Comparison of ENCODE assay signal across 22 mouse cellular contexts in the genomic region with DNA sequence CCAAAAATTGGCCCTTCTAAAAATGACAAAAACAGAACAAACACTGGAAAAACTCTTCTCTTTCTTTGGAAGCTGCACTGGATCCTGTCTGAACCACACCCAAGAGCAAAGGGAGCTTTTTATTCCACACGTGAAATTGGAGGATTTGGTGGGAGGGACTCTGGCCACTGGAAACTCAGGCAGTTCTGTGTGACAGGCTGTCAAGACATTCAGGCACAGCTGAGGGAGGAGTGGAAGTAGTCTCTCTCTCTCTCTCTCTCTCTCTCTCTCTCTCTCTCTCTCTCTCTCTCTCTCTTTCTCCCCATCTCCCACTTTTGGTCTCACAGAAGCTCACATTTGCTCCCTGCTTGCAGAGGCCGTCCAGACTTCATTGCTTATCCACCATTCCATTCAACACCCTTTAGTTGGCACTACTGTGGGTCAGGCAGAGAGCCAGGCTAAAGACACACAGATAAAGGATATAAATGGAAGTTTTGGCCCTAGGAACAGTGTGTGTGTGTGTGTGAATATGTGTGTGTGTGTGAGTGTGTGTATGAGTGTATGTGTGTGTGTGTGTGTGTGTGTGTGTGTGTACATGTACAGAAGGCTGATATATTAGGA. TPM values are rescaled to one million over a fixed set of nuclear protein-coding genes. Genes with fewer than 3 reads are reported as not detected.
DNase-seq lines count a peak whose midpoint lies in the region; ATAC-seq and TF ChIP-seq lines count a peak whose summit lies in the region.
"Had no signal": no experiment of that assay in that cellular context is flagged by ENCODE, and none has a peak within 500 bp of the region (broad histone marks: within the 10 kb centered on the region; RNA-seq: fewer than 3 reads in every experiment).

No protein-coding gene starts in this region.

- DNase-seq in hindbrain, postnatal 0 days (ENCODE audit: low spot score) = no peak
- DNase-seq in hindbrain, embryonic 11.5 days (ENCODE audit: low spot score) = no peak
- DNase-seq in MEL (ENCODE audit: low read depth, low spot score) = peak; percentile 20
- no peak for DNase-seq in heart, embryonic 10.5 days (ENCODE audit: low spot score)
- DNase-seq in heart, postnatal 14 days = peak; percentile 63 to 83
- DNase-seq in frontal cortex, postnatal 25 days (ENCODE audit: low spot score in 2 of 2) = no peak
- no peak for DNase-seq in thymus, postnatal 0 days (ENCODE audit: low spot score)
- DNase-seq: gastrocnemius, postnatal 36 days; kidney, adult 11 months; kidney, postnatal 10 days; retina, postnatal 1 day; spleen, adult 18-20 months; thymus, postnatal 14 days had no signal

- intact Hi-C loops in heart, postnatal 14 days (cut with DNase I) = no loop called here

- WGBS in hindbrain, postnatal 0 days = 18% methylated on average over 2 of the region's 2 CpGs
- 53% methylated on average over 2 of the region's 2 CpGs for WGBS in hindbrain, embryonic 11.5 days
- 18% methylated on average over 2 of the region's 2 CpGs for WGBS in heart, embryonic 10.5 days
- 17% methylated on average over 2 of the region's 2 CpGs for WGBS in forebrain, embryonic 15.5 days

- TF ChIP-seq CTCF in hindbrain, postnatal 0 days (IDR thresholded peaks at IDR 0.05; ENCODE audit: low read depth) = no peak
- TF ChIP-seq CTCF in MEL (IDR thresholded peaks at IDR 0.05 in 2 of 3, conservative IDR thresholded peaks at IDR 0.05 in 1 of 3; ENCODE audit: control insufficient read depth in 1 of 3, insufficient read depth in 1 of 3, low read depth in 2 of 3, low read length in 3 of 3, poor library complexity in 1 of 3, severe bottlenecking in 1 of 3) = no peak

- no peak for TF ChIP-seq POLR2A in MEL (IDR thresholded peaks at IDR 0.05; ENCODE audit: control insufficient read depth in 1 of 2, insufficient read depth in 1 of 2, low read depth in 1 of 2, low read length in 2 of 2, poor library complexity in 1 of 2)

- H3K27ac ChIP-seq in hindbrain, postnatal 0 days = no peak overlapping the region
- no peak overlapping the region for H3K27ac ChIP-seq in hindbrain, embryonic 11.5 days (ENCODE audit: low read depth, low read length)
- H3K27ac ChIP-seq in MEL (ENCODE audit: control insufficient read depth, low read depth, low read length) = no peak overlapping the region
- H3K27ac ChIP-seq in heart, embryonic 10.5 days = peak overlapping the region; percentile 78
- no peak overlapping the region for H3K27ac ChIP-seq in forebrain, embryonic 15.5 days (replicated peaks)
- H3K27ac ChIP-seq: embryonic facial prominence, embryonic 13.5 days; hindbrain, embryonic 15.5 days; liver, embryonic 15.5 days; midbrain, embryonic 10.5 days; neural tube, embryonic 15.5 days had no signal

- TF ChIP-seq EP300 in MEL (IDR thresholded peaks at IDR 0.05; ENCODE audit: low read depth in 1 of 2, low read length in 2 of 2) = no peak

- no peak overlapping the region for H3K9ac ChIP-seq in hindbrain, postnatal 0 days (replicated peaks; ENCODE audit: low read length)
- H3K9ac ChIP-seq in hindbrain, embryonic 11.5 days (ENCODE audit: low read depth, low read length) = no peak overlapping the region
- no peak overlapping the region for H3K9ac ChIP-seq in MEL (ENCODE audit: control insufficient read depth, low read depth, low read length, poor library complexity, severe bottlenecking)
- H3K9ac ChIP-seq in forebrain, embryonic 15.5 days (replicated peaks) = no peak overlapping the region
- H3K9ac ChIP-seq: embryonic facial prominence, embryonic 13.5 days; hindbrain, embryonic 15.5 days; liver, embryonic 15.5 days; neural tube, embryonic 15.5 days had no signal

- TF ChIP-seq RAD21 in MEL (IDR thresholded peaks at IDR 0.05; ENCODE audit: low read depth, low read length) = no peak

- no peaks in the 10 kb centered on the region for H3K27me3 ChIP-seq in hindbrain, postnatal 0 days (ENCODE audit: insufficient read depth, low read length)
- H3K27me3 ChIP-seq in hindbrain, embryonic 11.5 days (ENCODE audit: control insufficient read depth, insufficient read depth, low read length) = no peaks in the 10 kb centered on the region
- H3K27me3 ChIP-seq in MEL (ENCODE audit: control insufficient read depth in 1 of 2, insufficient read depth in 2 of 2, low read length in 2 of 2) = no peaks in the 10 kb centered on the region
- H3K27me3 ChIP-seq in heart, embryonic 10.5 days (ENCODE audit: insufficient read depth, poor library complexity, severe bottlenecking) = no peaks in the 10 kb centered on the region
- no peaks in the 10 kb centered on the region for H3K27me3 ChIP-seq in forebrain, embryonic 15.5 days
- H3K27me3 ChIP-seq: embryonic facial prominence, embryonic 13.5 days; hindbrain, embryonic 15.5 days; liver, embryonic 15.5 days; neural tube, embryonic 15.5 days; Patski had no signal

- H3K4me2 ChIP-seq in hindbrain, postnatal 0 days (ENCODE audit: low read depth, low read length) = no peak overlapping the region
- H3K4me2 ChIP-seq in hindbrain, embryonic 11.5 days (replicated peaks; ENCODE audit: low read depth, low read length) = no peak overlapping the region
- no peak overlapping the region for H3K4me2 ChIP-seq in forebrain, embryonic 15.5 days (replicated peaks)
- H3K4me2 ChIP-seq: embryonic facial prominence, embryonic 13.5 days; hindbrain, embryonic 15.5 days; liver, embryonic 15.5 days; neural tube, embryonic 15.5 days had no signal

- H3K79me2 ChIP-seq in MEL (ENCODE audit: control insufficient read depth, insufficient read depth, low read length, poor library complexity) = no peaks in the 10 kb centered on the region

- no peaks in the 10 kb centered on the region for H3K36me3 ChIP-seq in hindbrain, postnatal 0 days (ENCODE audit: insufficient read depth, low read length)
- H3K36me3 ChIP-seq in hindbrain, embryonic 11.5 days (ENCODE audit: control insufficient read depth, insufficient read depth, low read length) = no peaks in the 10 kb centered on the region
- peaks cover 0 to 18% of the 10 kb centered on the region in 2 experiments; a peak in 2 of 4 replicates for H3K36me3 ChIP-seq in MEL (ENCODE audit: control insufficient read depth in 1 of 2, insufficient read depth in 2 of 2, low read length in 2 of 2)
- no peaks in the 10 kb centered on the region for H3K36me3 ChIP-seq in heart, embryonic 10.5 days
- no peaks in the 10 kb centered on the region for H3K36me3 ChIP-seq in forebrain, embryonic 15.5 days
- H3K36me3 ChIP-seq: embryonic facial prominence, embryonic 13.5 days; hindbrain, embryonic 15.5 days; liver, embryonic 15.5 days; midbrain, embryonic 10.5 days; neural tube, embryonic 15.5 days had no signal

- H3K4me3 ChIP-seq in hindbrain, postnatal 0 days (ENCODE audit: low read length) = no peak overlapping the region
- H3K4me3 ChIP-seq in hindbrain, embryonic 11.5 days (ENCODE audit: low read depth, low read length) = no peak overlapping the region
- no peak overlapping the region for H3K4me3 ChIP-seq in MEL (ENCODE audit: control insufficient read depth in 1 of 2, insufficient read depth in 1 of 2, low read depth in 2 of 2, low read length in 2 of 2)
- no peak overlapping the region for H3K4me3 ChIP-seq in heart, embryonic 10.5 days
- no peak overlapping the region for H3K4me3 ChIP-seq in forebrain, embryonic 15.5 days
- H3K4me3 ChIP-seq: embryonic facial prominence, embryonic 13.5 days; hindbrain, embryonic 15.5 days; liver, embryonic 15.5 days; midbrain, embryonic 10.5 days; neural tube, embryonic 15.5 days had no signal

- no peaks in the 10 kb centered on the region for H3K4me1 ChIP-seq in hindbrain, postnatal 0 days (ENCODE audit: insufficient read depth, low read length)
- H3K4me1 ChIP-seq in hindbrain, embryonic 11.5 days (replicated peaks; ENCODE audit: control insufficient read depth, insufficient read depth, low read length) = no peaks in the 10 kb centered on the region
- peaks cover 4 to 14% of the 10 kb centered on the region in 2 experiments for H3K4me1 ChIP-seq in MEL (ENCODE audit: control insufficient read depth in 1 of 2, insufficient read depth in 2 of 2, low read length in 2 of 2)
- H3K4me1 ChIP-seq in heart, embryonic 10.5 days = peaks cover 58% of the 10 kb centered on the region
- peaks cover 3% of the 10 kb centered on the region; the same call in 1 of the 2 replicates for H3K4me1 ChIP-seq in forebrain, embryonic 15.5 days
- H3K4me1 ChIP-seq: hindbrain, embryonic 15.5 days; liver, embryonic 15.5 days; midbrain, embryonic 10.5 days had no signal

- ATAC-seq in hindbrain, postnatal 0 days = 0 out of 2 replicates have a peak, but pooled peaks have one; percentile 30
- no peak for ATAC-seq in hindbrain, embryonic 11.5 days (ENCODE audit: low FRiP score)
- ATAC-seq in forebrain, embryonic 15.5 days (replicated peaks) = no peak
- ATAC-seq: Patski had no signal

- H3K9me3 ChIP-seq in hindbrain, postnatal 0 days (ENCODE audit: low read length) = no peaks in the 10 kb centered on the region
- no peaks in the 10 kb centered on the region for H3K9me3 ChIP-seq in hindbrain, embryonic 11.5 days (ENCODE audit: control insufficient read depth, low read length)
- H3K9me3 ChIP-seq in MEL (replicated peaks; ENCODE audit: insufficient read depth, low read length) = no peaks in the 10 kb centered on the region
- H3K9me3 ChIP-seq in heart, embryonic 10.5 days = no peaks in the 10 kb centered on the region
- no peaks in the 10 kb centered on the region for H3K9me3 ChIP-seq in forebrain, embryonic 15.5 days
- H3K9me3 ChIP-seq: embryonic facial prominence, embryonic 13.5 days; hindbrain, embryonic 15.5 days; liver, embryonic 15.5 days; midbrain, embryonic 10.5 days; neural tube, embryonic 15.5 days had no signal

TF ChIP-seq in MEL, 35 proteins besides CTCF, POLR2A, EP300 and RAD21 (continues in another document):
- TF ChIP-seq CHD2 (IDR thresholded peaks at IDR 0.05; ENCODE audit: low read length) = no peak
- TF ChIP-seq USF1 (IDR thresholded peaks at IDR 0.05; ENCODE audit: low read depth, low read length) = no peak
- no peak for TF ChIP-seq KAT2A (conservative IDR thresholded peaks at IDR 0.05; ENCODE audit: low read depth, low read length)
- TF ChIP-seq MYB (IDR thresholded peaks at IDR 0.05; ENCODE audit: low read depth, low read length) = no peak
- TF ChIP-seq GATA1 (IDR thresholded peaks at IDR 0.05; ENCODE audit: low read depth, low read length) = no peak
- peak; percentile 42; the same call in 1 of the 2 replicates for TF ChIP-seq JUND (IDR thresholded peaks at IDR 0.05; ENCODE audit: low read depth, low read length)

RNA-seq across cellular contexts. Expression of gene Iyd, which starts 14.5 kb away (rescaled TPM):
- total RNA-seq in hindbrain, postnatal 0 days (2014; rRNA removed) = 0.32 and 0.47 TPM in 2 replicates
- polyA plus RNA-seq in hindbrain, postnatal 0 days (2015; fragmentation: Nextera tagmentation; extraction: Ambion mirVana) = 0.76 and 0.81 TPM in 2 replicates
- polyA plus RNA-seq in hindbrain, embryonic 11.5 days (2014; fragmentation: Nextera tagmentation; extraction: Ambion mirVana) = 0.10 TPM in 1 of 2 replicates, not detected in the other
- not detected in 2 replicates for total RNA-seq in MEL (2012; rRNA removed)
- not detected for polyA plus RNA-seq in MEL (2012; ENCODE audit: insufficient read depth in 1 of 2, insufficient read length in 2 of 2, low read depth in 1 of 2, low replicate concordance in 2 of 2, missing spikeins in 1 of 2)
- polyA plus RNA-seq in heart, embryonic 10.5 days (2016; fragmentation: Nextera tagmentation; extraction: Ambion mirVana) = 0.47 and 0.57 TPM in 2 replicates
- under 1 TPM; 0.15 to 0.29 TPM for total RNA-seq in heart, postnatal 14 days (2021)
- 0.46 and 0.51 TPM in 2 replicates for polyA plus RNA-seq in forebrain, embryonic 15.5 days (2015; fragmentation: Nextera tagmentation; extraction: Ambion mirVana)
- 0.08 and 0.12 TPM in 2 replicates for polyA plus RNA-seq in thymus, postnatal 0 days (2015; fragmentation: Nextera tagmentation; extraction: Ambion mirVana)
- total RNA-seq: common myeloid progenitor, adult 5-6 weeks; gastrocnemius, postnatal 36 days had no signal
- polyA plus RNA-seq: forebrain, embryonic 11.5 days; midbrain, embryonic 10.5 days; Patski had no signal

Comparison
In these comparisons a context has a peak if more than half of its experiments do, and no peak if none do; other contexts are left out.
1. DNase-seq: peak in MEL (single experiment) and heart, postnatal 14 days (2 of 2); none in hindbrain, postnatal 0 days (single experiment), hindbrain, embryonic 11.5 days (single experiment), heart, embryonic 10.5 days (single experiment), frontal cortex, postnatal 25 days (0 of 2) and thymus, postnatal 0 days (single experiment).